Mouse (Mus musculus): ENCODE data around the gene Grk1. TPM values are rescaled to one million over a fixed set of nuclear protein-coding genes. Genes with fewer than 3 reads are reported as not detected.

Grk1 gene
- total and polyA plus RNA-seq, 3 experiments, result under 0.01 to 0.03 TPM; not detected in 1

DNA sequence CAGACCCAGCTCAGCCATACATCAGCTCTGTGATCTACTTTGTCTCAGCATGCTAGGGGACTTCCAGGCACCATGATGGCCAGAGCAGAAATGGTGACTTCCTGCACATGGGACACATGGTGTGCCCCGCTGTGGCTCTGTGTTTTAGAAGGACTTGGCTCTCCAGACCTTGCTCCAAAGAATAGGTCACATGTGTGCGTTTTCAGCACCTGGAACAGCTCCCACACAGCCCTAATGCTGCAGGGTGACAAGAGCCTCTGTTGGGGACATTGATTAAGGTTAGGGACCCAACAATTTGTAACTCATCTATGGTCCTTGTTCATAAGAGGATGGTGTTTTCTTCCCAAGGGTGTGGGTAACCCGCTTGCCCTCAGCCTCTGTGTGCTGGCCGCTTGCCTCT, 43.3 kb downstream of the Grk1 start:
- no peaks in the 10 kb centered on the region for H3K79me2 ChIP-seq (ENCODE audit: control insufficient read depth, insufficient read depth, low read length, poor library complexity)
- no peaks in the 10 kb centered on the region for H3K36me3 ChIP-seq (ENCODE audit: control insufficient read depth in 1 of 2, insufficient read depth in 2 of 2, low read length in 2 of 2)
- DNase-seq (ENCODE audit: low read depth, low spot score), result peak; percentile 79
- no peak overlapping the region for H3K27ac ChIP-seq (ENCODE audit: control insufficient read depth, low read depth, low read length)
- H3K4me3 ChIP-seq (ENCODE audit: control insufficient read depth in 1 of 2, insufficient read depth in 1 of 2, low read depth in 2 of 2, low read length in 2 of 2), result no peak overlapping the region
- no peak overlapping the region for H3K9ac ChIP-seq (ENCODE audit: control insufficient read depth, low read depth, low read length, poor library complexity, severe bottlenecking)
- TF ChIP-seq GATA1 (IDR thresholded peaks at IDR 0.05; ENCODE audit: low read depth, low read length), result no peak
- TF ChIP-seq E2F4 (IDR thresholded peaks at IDR 0.05; ENCODE audit: borderline replicate concordance, low read depth, low read length), result no peak
- TF ChIP-seq JUND (IDR thresholded peaks at IDR 0.05; ENCODE audit: low read depth, low read length), result no peak
- no peak for TF ChIP-seq GABPA (IDR thresholded peaks at IDR 0.05; ENCODE audit: low read depth, low read length)
- TF ChIP-seq TAL1 (IDR thresholded peaks at IDR 0.05; ENCODE audit: low read length), result no peak
- no peak for TF ChIP-seq CHD1 (IDR thresholded peaks at IDR 0.05; ENCODE audit: low read depth, low read length)
- no peak for TF ChIP-seq KAT2A (conservative IDR thresholded peaks at IDR 0.05; ENCODE audit: low read depth, low read length)
- TF ChIP-seq MXI1 (IDR thresholded peaks at IDR 0.05; ENCODE audit: low read depth, low read length), result peak; percentile 93
- no peak for TF ChIP-seq POLR2A (IDR thresholded peaks at IDR 0.05; ENCODE audit: control insufficient read depth in 1 of 2, insufficient read depth in 1 of 2, low read depth in 1 of 2, low read length in 2 of 2, poor library complexity in 1 of 2)
- no peak for TF ChIP-seq ZC3H11A (IDR thresholded peaks at IDR 0.05; ENCODE audit: low read depth, low read length)
- TF ChIP-seq MAX (IDR thresholded peaks at IDR 0.05; ENCODE audit: low read length), result peak; percentile 61; the same call in 1 of the 2 replicates
- TF ChIP-seq POLR2AphosphoS2 (IDR thresholded peaks at IDR 0.05; ENCODE audit: low read length), result no peak
- TF ChIP-seq UBTF (IDR thresholded peaks at IDR 0.05; ENCODE audit: borderline replicate concordance, insufficient read depth, low read depth, low read length), result no peak
- TF ChIP-seq ZMIZ1 (IDR thresholded peaks at IDR 0.05; ENCODE audit: low read depth, low read length), result no peak
- TF ChIP-seq NELFE (IDR thresholded peaks at IDR 0.05; ENCODE audit: low read depth, low read length), result no peak
- TF ChIP-seq TBP (IDR thresholded peaks at IDR 0.05; ENCODE audit: low read depth, low read length), result no peak
- TF ChIP-seq HCFC1 (IDR thresholded peaks at IDR 0.05; ENCODE audit: low read depth, low read length), result no peak
- TF ChIP-seq ZKSCAN1 (IDR thresholded peaks at IDR 0.05; ENCODE audit: low read depth, low read length), result no peak
- peak; percentile 62; the same call in 1 of the 2 replicates for TF ChIP-seq USF1 (IDR thresholded peaks at IDR 0.05; ENCODE audit: low read depth, low read length)
- TF ChIP-seq RAD21 (IDR thresholded peaks at IDR 0.05; ENCODE audit: low read depth, low read length), result no peak
- TF ChIP-seq SIN3A (IDR thresholded peaks at IDR 0.05; ENCODE audit: low read length), result peak; percentile 75
- TF ChIP-seq MAFK (IDR thresholded peaks at IDR 0.05; ENCODE audit: borderline replicate concordance, low read depth, low read length), result no peak
- no peak for TF ChIP-seq MYC (IDR thresholded peaks at IDR 0.05; ENCODE audit: low read depth, low read length)
- TF ChIP-seq ELF1 (IDR thresholded peaks at IDR 0.05; ENCODE audit: low read depth, low read length), result no peak
- TF ChIP-seq BHLHE40 (IDR thresholded peaks at IDR 0.05; ENCODE audit: borderline replicate concordance, low read depth, low read length), result no peak
- no peaks in the 10 kb centered on the region for H3K9me3 ChIP-seq (replicated peaks; ENCODE audit: insufficient read depth, low read length)
- H3K4me1 ChIP-seq (ENCODE audit: control insufficient read depth in 1 of 2, insufficient read depth in 2 of 2, low read length in 2 of 2), result no peaks in the 10 kb centered on the region
- peaks cover 4 to 6% of the 10 kb centered on the region in 2 experiments; a peak in 2 of 4 replicates for H3K27me3 ChIP-seq (ENCODE audit: control insufficient read depth in 1 of 2, insufficient read depth in 2 of 2, low read length in 2 of 2)
